Mouse (Mus musculus) heart, postnatal 0 days (tissue): ENCODE measurements at regions not wholly inside any gene's neighbourhood (a gene's known extent, or its start where the extent isn't known, plus 50 kb on each side); places are given as distances from the start of the nearest gene placed in this dataset.
A peak's percentile ranks its signal among the peaks of the same experiment; 100 is the strongest.

Experiments used
- CTCF ChIP-seq: IDR thresholded peaks from 2 replicates; pipeline ENCODE4 v1.5.1; 2016; ENCODE audit warnings: antibody characterized with exemption, control low read depth, low read depth
- EP300 ChIP-seq: IDR thresholded peaks from 2 replicates; pipeline ENCODE4 v1.6.1; 2016; ENCODE audit warnings: antibody characterized with exemption, low read depth

- TF ChIP-seq CTCF: peak; percentile 34
- no peak for TF ChIP-seq EP300
Measured at GRCm38 (mm10) chr3:41939843-41940242, 197.4 kb downstream of the D3Ertd751e start.
